Mouse (Mus musculus) thymus, adult 2 months (tissue): ENCODE results near the gene Klhl30.

Experiments
- CTCF ChIP-seq: fragments of 200-500 bp; IDR thresholded peaks from 2 replicates; pipeline ENCODE4 v1.5.1; 2012; ENCODE audit warnings: mild to moderate bottlenecking, control low read depth, low read length, moderate library complexity, borderline replicate concordance; ENCODE audit not compliant: control insufficient read depth, poor library complexity, insufficient read depth; ENCODE audit errors: extremely low read depth
- POLR2A ChIP-seq: fragments of 200-500 bp; IDR thresholded peaks from 2 replicates; pipeline ENCODE4 v1.6.1; 2012; ENCODE audit warnings: mild to moderate bottlenecking, low read length, control low read depth, moderate library complexity; ENCODE audit not compliant: control insufficient read depth, poor library complexity, insufficient read depth; ENCODE audit errors: extremely low read depth

GRCm38 (mm10) chr1:91366215-91367108, 15.6 kb downstream of the Klhl30 start, which contains the start of gene Erfe:
- peak; percentile 90 for TF ChIP-seq CTCF
- no peak for TF ChIP-seq POLR2A
